Mouse (Mus musculus) hindlimb bud, embryonic 11.5 days (tissue): ENCODE data around the gene Mrgprh.

Experiments used
- DNase-seq: peaks from one replicate; pipeline ENCODE4 v3.0.0-alpha.2; 2012; ENCODE audit warnings: low read depth, low spot score; ENCODE audit errors: extremely low spot score

Gene Mrgprh

DNA sequence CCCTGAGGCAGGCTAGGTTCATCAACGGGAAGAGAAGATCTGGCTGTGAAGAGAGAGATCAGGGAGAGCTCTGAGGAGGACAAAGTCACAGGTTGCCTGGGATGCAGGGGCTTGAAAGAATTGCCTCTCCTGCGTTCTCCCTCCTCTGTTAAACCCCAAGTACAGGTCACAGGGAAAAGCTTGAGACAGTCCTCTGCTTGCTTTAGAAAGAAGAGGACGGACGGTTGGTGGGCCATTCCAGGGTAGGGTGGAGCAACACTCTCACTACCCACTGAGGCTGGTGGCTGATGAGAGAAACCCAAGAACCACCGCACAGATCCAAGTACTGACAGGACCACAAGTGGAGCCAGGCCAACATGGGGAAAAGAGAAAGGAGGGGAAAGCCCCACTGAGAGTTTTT lies at the start of gene Mrgprh:
Gene Mrgprh (plus strand): TSS at position 301 of the 400 bp plus-strand sequence.
- no peak for DNase-seq

DNA sequence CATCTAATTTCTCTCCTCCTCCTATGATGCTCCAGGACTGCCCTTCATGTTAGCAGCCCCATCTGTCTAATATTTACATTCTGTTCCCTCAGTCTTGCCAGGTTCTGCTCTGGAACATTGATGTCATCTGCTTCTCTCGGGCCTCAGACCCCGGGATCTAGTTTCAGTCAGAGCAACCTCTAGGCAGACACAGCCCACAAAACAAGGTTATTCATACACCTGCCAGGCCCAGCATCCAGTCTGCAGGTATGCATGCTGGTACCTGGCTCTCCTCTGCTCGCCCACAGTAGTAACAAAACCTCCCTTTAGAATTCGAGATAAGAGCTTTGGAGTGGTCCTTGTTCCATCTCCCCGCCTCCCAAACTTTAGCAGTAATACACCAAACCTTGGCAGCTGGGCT lies 45.5 kb upstream of the Mrgprh start:
- no peak for DNase-seq

DNA sequence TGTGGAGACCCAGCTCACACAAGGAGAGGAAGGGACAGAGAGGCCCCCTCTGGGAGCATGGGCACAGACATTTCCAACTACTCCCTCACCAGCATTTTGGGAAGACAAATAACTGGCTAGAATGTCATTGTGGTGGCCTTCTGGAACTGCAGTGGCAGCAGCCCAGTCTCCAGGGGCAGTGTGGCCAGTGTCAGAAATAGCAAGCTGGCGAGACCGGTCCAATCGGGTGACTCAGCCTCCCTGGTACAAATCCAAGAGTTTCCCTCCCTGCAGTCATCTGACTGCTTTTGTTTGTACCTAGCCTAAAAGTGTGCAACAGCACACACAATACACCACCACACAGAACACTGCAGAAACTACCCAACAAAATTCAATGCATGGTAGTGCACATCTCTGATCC lies 43.6 kb upstream of the Mrgprh start:
- DNase-seq = no peak

DNA sequence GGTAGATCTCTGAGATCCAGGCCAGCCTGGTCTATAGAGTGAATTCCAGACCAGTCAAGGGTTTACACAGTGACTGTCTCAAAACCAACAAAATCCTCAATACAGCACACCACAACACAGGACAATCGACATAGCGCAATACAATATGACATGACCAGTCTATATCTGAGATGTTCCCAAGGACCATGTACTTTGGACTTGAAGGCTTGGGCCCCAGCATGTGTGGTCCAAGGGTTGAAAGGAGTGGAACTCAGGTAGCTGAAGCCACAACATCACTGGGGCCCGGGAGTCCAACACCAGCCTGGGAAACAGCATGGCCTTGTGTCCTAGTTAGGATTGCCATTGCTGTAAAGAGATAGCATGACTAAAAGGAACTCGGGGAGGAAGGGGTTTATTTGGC lies 43.2 kb upstream of the Mrgprh start:
- DNase-seq = no peak

DNA sequence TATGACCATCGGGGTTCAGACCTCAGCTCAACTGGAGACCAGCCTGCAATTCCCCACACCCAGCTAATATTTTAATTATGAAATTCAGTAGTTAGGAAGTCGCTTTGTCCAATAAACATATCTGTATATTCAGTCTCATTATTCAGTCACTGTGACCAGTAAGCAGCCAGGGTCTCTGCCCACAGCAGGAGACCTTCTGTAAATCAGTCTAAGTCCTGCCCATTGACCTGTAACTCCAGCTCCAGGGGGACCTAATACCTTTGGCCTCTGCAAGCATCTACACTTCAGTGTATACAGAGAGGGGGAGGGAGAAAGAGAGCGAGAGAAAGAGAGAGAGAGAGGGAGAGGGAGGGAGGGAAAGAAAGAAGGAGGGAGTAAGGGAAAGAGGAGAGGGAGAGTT lies 41.5 kb upstream of the Mrgprh start:
- DNase-seq = no peak

DNA sequence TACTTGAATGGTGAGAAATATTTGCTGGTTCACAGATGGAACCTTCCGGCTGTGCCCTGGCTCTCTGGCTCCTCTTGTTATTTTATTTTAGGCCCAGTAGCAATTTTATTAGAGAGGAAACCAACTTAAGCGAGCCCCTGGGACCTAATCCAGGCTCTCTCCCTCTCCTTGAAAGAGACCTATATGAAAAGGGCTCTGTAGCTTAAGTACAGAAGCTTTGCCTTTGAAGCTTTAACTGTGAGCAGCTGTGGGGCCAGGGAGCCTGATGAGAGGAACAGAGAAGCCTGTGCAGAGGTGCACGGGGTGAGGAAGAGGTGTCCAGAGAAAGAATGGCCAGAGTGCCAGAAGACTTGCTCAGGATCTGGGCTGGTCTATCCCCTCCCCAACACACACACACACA lies 41.0 kb upstream of the Mrgprh start:
- no peak for DNase-seq

DNA sequence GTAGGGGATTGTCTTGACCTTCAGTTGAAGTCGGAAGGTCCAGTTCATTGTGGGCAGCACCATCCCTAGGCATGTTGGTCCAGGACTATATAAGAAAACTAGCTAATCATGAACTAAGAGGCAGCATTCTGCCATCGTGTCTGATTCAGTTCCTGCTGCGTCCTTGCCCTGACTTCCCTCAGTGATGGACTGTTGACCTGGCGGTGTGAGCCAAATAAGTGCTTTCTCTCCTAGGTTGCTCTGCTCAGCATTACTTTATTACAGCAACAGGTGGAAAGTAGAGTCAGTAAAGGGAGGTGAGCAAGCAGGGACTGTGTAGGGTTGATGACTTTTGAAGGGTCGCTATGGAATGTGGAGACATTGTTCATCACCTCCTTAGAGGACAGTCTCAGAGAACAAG lies 40.1 kb upstream of the Mrgprh start:
- no peak for DNase-seq

DNA sequence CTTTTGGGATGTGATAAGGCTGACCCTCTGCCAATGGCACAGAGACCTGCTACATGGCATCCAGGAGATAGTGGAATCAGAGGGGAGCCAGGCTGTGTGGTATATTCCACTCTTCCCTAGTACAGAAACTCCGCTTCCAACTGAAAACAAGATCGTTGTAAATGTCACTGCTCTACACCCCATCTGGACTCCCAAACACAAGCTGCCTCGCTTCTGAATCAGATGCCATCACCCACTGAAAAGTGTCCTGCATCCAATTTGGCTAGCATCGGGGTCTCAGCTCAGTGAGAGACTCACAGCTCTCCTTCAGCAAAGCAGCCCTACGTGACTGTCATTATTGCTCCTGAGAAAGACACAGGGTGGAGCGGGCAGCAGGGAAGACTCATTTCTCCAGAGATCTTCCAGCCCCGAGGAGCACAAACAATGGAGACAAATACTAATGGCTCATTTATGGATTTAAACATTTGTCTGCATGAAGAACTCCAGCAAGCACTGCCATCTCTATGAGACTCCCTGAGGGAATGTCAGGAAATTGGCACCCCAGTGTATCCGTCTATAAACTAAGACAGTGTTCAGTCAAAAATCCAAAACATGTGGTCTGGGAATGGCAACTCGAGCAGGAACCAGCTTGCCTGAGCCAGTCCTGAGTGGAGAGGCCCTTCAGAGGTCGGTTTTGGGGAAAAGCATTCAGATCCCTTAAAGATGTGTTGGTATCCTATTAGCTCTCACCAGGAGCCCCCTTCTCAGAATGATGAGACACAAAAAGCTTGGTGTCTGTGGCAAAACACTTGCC lies 36.2 kb upstream of the Mrgprh start:
- DNase-seq = no peak

DNA sequence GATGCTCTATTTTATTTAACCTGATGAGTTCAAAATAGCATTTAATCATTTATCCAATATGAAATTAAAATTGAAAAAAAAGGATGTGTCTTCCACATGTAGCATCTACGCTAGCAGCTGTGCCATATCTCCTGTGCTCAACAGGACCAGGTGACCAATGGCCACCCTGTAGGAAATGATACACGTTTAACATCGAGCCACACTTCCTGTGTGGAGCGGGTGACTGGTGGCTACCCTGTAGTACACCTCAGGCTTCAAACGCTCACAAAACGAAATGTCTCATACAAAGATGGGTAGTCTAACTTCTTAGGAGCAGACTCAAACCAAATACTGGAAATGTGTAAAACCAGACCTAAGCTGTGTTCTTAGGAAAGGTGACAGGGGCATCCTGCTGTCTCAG lies 32.0 kb upstream of the Mrgprh start:
- DNase-seq = no peak

DNA sequence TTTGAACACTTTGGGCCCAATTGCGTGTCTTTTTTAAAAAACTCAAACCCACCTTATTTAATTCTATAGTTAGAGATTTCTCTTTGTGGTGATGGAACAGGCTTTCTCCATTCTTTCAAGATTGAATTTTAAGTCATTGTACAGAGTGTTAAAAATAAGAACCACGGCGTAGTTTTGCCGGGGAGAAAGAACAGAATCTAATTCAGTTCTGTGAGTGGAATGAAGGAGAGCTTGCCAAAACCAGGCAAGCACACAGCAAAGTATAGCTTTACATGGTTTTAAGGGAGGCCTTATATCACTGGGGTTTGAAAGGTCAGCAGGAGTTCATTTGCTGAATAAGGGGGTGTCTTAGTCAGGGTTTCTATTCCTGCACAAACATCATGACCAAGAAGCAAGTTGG lies 31.3 kb upstream of the Mrgprh start:
- DNase-seq = no peak

DNA sequence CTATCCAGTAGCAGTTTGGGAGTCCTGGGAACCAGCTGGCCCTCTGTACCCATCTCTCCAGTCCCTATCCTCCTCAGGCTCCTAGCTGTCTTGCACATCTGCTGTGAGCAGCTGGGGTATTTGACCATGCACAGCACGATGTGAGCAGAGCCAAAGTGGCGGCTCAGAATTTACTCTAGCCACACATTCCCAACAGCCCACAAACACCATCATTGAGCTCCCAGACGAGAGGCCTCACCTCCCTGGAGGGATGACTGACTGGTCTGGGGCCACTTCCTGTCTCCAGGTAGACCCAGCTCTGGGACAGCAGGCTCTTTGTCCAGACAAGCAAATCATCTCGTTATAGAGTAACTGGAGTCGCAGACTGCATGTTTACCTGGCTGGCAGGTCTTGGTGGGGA lies 30.0 kb upstream of the Mrgprh start:
- no peak for DNase-seq

DNA sequence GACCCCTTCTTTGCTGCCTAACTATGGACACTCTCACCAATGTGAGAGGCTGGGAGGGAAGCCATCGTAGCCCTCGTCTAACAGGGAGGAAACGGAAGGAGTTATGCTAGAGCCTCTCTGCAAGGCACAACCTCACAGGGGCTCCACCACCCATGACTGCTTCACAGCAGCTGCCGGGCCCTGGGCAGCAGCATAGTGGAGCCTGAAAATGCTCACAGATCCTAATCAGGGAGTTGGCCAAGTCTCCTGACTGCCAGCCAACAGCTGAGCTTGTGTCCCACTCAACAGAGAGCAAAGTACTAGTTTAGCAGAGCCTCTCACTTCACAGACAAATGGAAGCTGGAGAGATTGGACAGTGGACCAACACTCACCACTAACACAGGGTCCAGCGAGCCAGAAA lies 29.4 kb upstream of the Mrgprh start:
- DNase-seq = no peak

DNA sequence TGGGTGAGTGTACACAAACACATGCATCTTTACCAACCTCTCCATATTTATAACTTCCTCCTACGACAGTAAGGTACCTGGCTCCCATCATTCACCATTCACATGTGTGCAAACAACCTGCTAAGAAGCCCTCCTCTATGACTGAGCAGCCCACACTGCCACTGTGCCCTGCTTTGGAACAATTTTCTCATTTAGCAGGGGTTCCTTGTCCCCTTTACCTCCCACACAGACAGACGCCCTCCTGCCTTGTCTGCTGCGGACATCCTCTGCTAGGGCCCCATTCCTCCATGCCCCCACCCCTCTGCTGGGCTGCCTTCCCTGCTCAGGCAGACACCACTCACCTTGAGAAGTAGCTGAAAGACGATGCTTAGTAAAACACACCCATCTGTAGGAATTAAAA lies 28.1 kb upstream of the Mrgprh start:
- DNase-seq = no peak

DNA sequence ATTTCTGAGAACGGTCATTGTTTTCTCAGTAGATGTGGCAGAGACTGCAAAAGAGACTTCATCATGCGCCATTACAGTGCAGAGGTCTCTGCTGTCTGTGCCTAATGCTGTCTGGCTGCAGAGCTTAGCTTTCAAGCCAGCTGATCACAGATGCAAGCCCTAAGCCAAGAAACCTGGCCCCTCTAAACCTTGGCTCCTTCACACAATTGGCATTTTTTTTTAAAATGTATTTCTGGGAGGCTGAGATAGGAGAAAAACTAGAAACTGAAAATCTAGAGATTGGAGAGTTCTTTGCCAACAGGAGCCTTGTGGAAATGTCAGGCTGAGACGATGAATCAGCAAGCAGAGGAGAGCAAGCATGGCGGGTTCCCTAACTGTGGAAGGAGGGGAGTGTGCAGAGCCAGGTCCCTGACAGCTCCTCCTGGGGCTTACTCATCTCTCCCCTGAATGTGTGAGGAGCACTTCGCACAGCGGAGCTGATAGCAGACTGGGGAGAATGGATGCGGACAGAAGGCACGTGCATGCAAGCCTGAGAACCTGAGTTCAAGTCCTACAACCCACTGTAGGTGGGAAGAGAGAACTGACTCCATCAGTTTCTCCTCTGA lies 26.0 kb upstream of the Mrgprh start:
- DNase-seq = no peak

DNA sequence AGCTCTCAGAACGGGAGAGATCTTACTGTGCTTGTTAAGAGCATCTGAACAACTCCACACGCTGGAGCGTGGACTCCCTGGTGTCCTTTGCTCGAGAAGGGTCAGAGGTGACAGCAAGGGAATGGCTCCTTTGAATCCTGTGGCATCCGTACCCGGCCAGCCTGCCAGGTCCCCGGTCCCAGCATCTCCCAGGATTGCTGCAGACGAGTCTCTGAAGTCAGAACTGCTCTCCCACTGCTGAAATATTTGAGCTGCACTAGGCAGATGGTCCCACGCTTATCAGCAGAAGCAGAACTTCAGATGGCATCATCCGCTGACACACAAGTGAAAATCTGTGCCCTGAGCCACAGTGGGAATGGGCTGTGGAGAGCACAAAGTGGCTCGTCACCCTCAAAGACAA lies 24.1 kb upstream of the Mrgprh start:
- DNase-seq = no peak

DNA sequence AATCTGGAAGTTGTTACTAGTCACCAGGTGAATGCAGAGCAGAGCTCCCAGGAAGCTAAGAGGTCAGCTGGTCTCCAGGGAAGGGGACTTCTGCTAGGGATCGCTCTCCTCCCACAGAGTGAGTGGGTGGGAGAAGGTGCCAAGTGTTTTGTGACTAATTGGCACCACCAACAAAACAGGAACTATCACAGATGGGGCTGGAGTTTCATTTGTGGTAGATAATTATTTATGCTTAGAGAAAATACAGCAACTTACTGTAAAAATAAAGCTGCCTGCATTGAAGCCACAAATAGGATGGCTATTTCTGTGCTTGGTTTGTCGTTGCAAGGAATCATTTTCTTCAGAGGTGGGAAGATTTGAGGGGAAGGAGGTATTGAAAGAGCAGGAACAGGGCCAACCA lies 22.0 kb upstream of the Mrgprh start:
- DNase-seq = no peak

DNA sequence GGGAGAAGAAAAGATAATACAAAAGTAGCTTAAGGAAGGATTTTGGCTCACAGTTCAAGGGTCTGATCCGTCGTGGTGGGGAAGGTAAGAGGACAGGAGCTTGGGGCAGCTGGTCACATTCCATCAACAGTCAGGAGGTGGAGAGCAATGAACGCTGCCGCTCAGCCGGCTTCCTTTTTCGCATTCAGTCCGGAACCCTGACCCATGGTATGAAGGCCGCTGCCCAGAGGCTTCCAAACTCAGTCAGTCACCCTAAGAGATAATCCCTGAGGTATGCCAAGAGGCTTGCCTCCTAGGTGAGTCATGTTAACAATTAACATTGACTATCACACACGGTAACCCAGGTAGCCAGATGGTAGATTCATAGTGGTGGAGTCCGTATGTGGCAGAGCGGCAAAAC lies 21.4 kb upstream of the Mrgprh start:
- DNase-seq = no peak

DNA sequence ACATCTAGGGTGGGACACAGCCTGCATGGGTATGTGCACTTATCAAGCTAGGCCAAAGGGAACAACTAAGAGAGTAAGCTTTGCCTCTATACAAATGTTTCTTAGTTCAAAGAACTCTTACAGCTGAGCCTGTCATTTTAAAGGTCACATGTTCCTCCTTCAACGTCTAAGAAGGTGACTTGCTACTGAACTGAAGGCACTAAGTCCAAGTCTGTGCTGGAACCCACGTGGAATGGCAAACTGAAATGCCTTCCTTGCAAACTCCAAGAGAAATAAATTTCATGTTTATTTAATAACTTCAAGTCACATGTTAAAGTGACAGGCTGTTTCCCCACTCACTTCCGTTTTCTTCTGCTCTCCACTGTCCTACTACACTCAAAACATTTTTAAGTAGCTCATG lies 18.4 kb upstream of the Mrgprh start:
- DNase-seq = no peak

DNA sequence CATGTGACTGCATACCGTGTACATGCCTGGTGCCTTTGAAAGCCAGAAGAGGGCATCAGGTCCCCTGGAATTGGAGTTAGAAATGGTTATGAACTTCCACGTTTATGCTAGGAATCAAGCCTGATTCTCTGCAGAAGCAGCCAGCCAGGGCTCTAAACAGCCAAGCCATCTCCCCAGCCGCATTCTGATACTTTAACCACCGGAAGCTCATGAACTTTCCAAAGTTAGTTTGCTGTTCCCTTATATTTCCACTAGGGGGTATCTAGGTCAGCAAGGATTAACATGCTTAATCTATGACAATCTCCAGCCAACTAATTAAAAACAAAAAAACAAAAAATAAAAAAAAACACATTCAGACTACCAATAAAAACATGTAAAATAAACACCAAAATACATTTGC lies 17.8 kb upstream of the Mrgprh start:
- no peak for DNase-seq

DNA sequence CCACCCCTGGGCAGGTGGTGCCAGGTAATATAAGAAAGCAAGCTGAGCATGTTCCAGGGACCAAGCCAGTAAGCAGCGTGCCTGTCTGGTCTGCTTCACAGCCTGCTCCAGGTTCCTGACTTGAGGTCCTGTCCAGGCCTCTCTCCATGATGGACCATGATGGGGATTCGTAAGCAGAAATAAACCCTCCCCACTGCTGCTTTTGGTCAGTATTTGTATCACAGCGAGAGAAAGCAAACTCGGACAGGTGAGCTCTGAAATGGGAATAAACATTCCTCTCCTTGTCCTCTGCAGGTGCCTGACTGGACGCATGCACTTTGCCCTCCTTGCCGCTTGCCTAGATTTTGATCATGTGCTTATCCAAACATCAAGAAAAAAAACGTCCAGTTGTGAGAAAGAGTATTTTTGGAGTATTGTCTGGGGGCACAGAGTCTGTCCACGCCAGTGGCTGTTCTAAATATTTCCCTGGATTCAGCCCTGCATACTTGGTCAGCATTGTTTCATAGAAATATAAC lies 16.8 kb upstream of the Mrgprh start:
- DNase-seq = no peak

DNA sequence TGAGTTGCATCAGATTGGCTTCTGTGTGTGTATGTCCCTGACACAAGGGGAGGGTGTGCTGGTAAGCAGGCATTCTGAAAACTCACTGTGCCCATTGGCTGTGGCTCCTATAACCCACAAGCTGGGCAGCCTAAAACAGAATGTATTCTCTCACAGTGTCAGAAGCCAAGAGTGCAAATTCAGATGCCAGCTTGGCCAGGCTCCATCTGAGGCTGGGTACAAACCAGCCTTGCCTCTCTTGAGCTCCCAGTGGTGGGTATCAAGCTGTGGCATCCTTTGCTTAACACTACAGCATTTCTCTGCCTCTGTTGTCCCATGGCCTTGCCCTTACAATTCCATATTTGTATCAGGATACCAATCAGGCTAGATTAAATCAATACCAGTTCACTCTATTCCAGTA lies 11.7 kb upstream of the Mrgprh start:
- DNase-seq = no peak

DNA sequence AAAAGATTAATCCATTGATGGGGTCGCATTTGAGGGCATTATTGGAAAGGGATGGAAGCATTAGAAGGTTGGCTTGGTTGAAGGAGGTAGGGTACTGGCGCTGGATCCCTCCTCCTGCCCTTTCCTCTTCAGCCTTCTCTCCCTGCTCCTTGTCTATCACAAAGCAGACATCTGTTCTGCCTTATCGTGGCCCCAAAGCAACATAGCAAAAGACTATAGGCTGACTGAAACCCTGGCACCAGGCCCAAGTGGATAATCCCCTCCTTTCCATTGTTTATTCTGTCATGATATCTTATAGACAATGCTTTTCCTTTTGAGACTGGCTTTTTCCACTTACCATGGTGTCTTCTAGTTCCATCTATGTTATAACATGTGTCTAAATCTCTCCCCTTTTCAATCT lies 10.4 kb upstream of the Mrgprh start:
- DNase-seq = no peak

DNA sequence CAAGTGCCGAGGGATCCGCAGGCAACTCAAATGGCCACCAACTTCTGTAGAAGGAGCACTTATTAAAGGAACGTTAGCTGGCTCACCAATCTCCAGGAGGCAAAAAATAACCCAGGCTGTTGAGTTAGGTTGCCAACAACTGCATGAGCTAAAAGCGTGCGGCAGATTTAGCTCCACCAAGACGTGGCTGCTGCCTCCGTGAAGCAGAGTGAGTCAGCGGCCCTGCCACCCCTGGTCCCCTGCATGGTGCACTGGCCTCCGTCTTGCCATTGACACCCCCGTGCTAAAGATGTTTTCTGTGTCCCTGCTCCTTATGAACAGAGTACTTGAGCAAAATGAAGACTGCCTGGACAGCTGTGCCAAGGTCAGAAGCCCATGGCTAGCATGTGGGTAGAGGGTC lies 9.0 kb upstream of the Mrgprh start:
- no peak for DNase-seq
